Mouse (Mus musculus) layer of hippocampus, adult 18-20 months (tissue): ENCODE results near the gene Kif1c. TPM values are rescaled to one million over a fixed set of nuclear protein-coding genes. Genes with fewer than 3 reads are reported as not detected.
"Not testable (repeated sequence)": the region's sequence is repeated elsewhere in the genome, so short reads cannot be mapped to it uniquely, and the experiment has no call there.

ENCODE experiments used
- DNase-seq, 2 experiments: peaks; one replicate each; pipeline ENCODE4 v3.0.0; 2022; ENCODE audit warnings: low spot score in 2 of 2
- total RNA-seq, 2 experiments: library from RNA; stranded (reverse); gene quantifications; 2 replicates each; pipeline ENCODE4 v1.2.3; 2021

Kif1c gene
- total RNA-seq, 2 experiments from 2014 or later = 70.4 to 82.8 TPM

DNA sequence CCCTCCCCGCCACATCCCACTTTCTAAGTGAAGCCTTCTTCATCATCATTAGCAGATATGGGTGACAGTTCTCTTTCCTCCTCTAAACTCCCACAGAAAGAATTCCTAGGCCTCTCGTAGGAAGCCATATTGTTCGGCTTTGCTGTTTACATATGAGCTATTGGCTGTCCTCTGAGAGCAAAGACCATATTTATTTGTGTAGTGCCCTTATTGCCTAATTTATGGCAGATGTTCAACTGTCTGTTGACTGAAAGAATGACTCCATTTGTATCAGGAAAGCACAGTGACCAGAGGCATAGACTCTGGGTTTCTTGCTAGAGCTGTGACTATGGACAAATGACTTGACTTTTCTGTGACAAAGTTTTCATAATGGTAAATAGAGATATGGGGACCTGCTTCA, 41.3 kb downstream of the Kif1c start:
- DNase-seq = no peak

DNA sequence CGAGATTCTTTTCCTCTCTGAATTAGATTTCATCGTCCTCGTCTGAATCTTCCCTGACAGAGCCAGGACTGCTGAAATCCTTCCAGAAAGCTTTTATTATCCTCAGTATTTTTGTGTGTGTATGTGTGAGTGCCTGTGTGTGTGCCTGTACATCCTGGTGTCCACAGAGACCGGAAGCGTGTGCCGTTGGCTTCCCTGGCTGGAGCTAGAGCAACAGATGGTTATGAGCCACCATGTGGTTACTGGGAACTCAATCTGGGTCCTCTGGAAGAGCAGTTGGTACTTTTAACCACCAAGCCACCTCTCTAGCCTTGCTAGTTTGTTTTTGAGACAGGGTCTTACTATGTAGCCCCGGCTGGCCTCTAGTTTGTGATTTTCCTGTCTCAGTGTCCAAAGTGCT, 41.8 kb downstream of the Kif1c start:
- DNase-seq = peak in 1 of 2 experiments; percentile 57

DNA sequence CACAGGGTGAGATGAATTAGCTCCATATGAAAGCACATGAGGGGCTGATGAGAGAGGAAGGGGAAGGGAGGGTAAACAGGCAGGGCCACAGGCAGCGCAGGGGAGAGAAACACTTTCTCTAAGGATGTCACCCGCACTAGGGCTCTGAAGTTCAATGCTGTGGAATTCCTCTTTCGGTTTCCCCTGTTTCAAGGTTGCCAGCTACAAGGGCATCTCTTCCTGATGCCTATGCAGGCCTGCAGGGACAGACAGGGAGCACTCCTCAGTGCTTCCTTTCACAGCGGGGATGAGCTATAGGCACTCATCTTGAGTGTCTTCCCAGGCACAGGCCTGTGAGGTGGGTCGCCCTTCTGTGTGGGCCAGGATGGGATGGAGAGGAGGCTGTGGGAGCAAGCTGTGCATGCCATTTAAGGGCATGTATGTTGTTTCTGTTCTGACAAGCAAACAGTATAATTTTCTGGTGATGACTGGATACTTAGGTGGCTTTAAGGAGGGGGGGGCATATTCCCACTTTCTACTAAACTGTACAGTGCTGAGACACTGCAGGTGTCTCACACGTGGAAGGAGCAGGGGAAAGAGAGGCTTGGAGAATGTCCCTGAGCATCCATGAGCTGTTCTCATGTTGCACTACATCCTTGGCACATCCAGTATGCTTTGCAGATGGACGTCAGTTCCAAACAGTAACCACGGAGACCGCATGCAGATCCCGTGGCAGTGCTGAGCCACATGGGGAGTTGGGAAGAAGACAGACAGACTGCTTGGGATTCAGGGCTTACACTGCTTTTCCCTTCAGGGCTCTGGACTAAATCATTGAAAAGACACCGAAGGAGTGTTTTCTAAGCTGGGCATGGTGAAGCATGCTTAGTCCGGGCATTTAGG, 42.5 kb downstream of the Kif1c start:
- DNase-seq = peak; percentile 44 to 74

DNA sequence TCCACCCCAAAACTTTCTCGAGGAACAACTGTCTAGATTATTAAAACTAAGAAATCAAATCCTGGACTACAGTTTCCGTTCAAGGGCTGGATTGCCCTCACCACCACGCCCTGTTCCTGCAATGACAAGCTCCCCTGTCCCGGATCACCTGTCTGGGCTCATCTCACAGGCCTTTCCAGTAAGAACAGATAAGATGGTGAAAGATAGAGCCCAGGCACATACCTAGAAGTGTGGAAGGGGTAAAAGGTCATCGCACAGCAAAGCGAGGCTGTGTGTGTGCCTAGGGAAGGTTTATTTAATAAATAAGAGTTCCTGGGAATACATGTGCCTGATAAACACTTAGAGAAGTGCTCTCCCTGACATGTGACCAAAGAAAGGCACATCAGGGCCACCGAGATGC, 45.3 kb downstream of the Kif1c start:
- no peak for DNase-seq

DNA sequence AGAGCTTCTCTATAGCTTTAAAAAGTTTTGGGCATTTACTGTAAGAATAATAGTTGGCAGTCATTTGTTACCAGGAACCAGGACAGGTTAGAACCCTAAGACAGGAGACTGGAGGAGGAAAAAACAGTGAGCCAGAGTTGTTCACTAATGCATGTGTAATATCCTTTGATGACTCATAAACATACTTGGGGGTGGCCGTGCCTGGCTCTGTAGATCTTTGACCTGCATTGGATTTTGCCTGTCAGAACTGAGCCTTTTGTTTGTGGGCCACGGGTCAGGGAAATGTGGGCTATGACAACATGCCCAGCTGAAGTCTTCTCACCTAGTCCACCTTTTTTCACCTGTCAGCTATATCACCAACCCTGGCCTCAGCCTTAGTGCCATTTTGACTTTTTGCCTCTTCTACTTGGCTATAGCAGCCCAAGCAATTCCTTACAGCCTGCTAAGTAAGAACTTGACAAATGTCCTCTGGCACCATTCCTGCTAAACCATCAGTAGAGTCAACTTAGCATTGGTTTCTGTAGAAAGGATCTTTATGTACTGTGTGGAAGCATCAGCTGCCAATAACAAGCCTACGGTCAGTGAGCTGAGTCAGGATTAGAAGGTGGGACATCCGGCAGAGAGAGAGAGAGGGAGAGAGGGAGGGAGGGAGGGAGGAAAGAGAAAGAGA, 47.7 kb downstream of the Kif1c start:
- no peak for DNase-seq

DNA sequence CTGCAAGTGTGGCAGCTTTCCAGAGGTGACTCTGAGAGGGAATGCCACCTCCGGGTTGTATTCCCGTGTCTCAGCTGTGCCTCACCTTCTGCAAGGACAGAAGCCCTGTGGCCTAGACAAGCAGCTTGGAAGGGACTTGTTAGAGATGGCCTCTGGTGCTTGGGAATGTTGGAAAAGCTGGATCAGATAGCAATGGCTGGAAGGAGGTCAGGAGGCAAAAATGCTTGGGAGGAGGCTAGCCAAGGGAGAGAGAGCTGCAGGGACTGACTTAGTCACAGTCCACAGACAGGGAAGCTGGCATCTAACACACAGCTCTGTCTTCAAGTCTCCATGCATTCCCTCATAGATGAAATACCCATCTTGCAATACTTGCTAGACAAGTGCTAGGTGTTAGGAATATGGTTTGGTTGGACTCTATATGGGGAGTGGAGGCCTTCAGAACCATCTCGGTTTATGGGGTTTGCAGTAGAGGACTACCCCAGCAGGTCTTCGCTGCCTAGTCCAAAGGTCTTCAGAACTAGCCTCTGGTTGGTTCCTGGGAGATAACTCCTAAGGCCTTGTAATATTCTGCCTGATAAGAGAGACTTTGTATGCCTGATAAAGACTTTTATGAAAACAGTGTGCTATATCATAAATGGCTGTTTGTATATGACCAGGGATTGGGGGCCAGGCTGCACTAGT, 52.1 kb downstream of the Kif1c start:
- DNase-seq = no peak

DNA sequence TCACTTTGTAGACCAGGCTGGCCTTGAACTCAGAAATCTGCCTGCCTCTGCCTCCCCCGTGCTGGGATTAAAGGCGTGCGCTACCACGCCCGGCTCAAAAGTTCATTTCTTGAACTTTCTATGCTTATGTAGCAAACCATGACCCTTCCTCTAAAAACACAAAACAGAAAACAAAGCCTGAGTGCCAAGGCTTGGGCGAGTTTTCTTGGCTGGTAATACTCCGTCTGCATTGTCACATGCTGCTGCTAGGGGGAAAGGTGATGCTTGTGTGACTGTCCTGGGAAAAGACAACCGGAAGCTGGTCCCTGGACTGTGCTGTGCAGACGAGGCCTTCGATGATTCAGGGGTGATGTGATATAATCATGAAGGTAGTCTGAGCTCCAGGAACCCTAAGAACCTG, 52.8 kb downstream of the Kif1c start:
- DNase-seq = no peak

DNA sequence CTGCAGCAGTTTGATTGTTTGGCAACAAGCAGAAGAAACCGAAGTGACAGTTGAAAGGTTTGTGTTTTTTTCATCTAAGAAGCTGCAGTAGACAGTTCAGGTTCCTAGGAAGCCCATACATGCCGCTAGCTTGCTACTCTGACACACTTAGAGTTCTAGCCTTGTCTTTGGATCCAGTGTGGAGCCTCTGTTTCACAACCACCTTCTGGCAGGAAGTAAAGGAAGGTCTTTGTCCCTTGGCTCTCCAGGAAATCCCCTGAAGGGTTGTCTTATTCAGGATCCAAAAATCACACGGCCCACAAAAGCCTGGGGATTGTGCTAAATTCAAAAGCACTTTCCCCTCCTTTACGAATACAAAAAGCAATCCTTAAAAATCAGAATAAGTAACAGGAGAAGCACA, 54.1 kb downstream of the Kif1c start:
- no peak for DNase-seq

DNA sequence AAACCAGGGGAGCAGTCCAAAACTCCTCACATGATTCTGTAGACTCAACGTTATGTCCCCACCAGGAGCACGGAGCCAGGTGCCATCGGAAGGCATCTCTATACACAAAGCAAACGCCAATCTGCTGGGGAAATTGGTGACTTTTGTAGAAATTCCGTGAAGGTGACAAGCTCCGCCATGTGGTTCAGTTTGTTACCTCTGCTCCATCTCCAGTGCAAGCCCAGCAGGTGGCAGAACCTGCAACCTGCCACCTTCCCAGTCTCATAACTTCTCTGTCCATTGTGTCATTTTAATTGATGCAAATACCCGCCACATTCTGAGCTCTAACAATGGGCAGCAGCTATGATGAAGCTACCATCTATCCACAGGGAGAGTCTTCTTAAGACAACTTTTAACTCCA, 54.6 kb downstream of the Kif1c start:
- DNase-seq = no peak

DNA sequence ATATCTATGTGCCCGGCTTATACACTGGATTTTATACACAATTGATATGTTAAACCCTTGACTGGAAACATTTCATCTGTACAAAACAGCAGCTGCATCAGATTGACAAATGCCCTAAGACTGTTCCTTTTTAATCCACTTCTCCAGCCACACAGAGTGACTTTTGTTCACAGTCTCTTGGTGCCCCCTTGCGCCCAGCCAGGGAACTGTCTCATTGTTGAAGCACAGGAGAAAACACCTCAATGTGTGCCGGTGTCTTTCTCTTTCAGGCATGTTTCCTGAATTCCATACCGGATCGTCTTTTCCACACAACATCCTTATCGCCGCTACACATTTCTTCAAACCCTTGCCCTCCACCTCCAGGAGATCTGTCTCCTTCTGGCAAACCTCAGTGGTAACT, 55.3 kb downstream of the Kif1c start:
- DNase-seq = peak; percentile 52 to 89

DNA sequence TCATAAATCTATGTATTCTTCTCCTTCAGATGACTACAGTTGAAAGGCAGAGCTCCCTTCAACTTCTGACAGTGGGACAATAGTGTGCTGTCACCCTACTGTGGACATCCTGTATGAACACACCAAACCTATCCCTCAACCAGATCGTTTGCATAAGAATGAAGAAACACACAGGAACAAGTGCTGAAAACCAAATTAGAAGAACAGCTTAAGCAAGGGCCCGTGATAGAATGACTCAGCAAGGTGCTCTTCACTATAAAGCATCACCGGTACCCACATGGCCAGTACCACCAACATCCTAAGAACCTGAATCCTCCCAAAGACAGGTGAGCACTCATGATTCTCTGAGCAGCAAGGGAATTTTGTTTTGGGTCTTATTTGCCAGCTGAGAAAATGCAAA, 60.1 kb downstream of the Kif1c start:
- DNase-seq = not testable (repeated sequence)

DNA sequence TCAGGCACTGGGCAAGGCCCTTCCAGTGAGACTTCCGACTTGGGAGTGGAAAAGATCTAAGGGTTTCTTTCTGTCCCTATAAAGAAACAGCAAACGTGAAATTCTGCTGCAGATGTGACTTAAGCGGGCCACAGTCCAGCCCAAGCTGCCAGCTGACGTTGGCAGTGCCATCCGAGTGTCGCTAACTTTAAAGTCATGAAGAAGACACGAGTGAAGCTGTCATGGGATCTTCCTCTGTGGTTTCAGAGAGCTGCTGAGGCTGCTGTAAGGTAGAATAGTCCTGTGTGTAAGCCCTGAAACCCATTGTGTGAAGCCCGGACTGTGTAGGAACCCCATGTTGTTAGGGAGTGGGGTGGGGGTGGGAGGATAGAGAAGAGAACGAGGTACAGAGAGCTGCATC, 62.3 kb downstream of the Kif1c start:
- DNase-seq = no peak

DNA sequence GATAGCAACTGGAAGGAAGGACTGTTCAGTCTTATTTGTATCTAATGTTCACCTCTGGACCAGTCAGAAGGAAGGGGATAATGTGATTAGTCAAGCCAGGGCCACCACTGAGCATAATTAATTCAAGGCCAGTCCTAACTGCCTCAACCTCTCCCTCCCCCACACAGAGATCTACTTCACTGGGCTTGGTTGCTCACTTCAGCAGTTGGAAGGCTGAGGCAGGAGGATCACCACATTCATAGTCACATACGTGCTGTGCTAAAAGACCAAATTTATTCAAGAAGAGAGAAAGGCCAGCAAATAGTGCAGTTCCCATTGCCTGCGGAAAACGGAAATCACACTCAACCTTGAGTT, 63.2 kb downstream of the Kif1c start:
- no peak for DNase-seq

DNA sequence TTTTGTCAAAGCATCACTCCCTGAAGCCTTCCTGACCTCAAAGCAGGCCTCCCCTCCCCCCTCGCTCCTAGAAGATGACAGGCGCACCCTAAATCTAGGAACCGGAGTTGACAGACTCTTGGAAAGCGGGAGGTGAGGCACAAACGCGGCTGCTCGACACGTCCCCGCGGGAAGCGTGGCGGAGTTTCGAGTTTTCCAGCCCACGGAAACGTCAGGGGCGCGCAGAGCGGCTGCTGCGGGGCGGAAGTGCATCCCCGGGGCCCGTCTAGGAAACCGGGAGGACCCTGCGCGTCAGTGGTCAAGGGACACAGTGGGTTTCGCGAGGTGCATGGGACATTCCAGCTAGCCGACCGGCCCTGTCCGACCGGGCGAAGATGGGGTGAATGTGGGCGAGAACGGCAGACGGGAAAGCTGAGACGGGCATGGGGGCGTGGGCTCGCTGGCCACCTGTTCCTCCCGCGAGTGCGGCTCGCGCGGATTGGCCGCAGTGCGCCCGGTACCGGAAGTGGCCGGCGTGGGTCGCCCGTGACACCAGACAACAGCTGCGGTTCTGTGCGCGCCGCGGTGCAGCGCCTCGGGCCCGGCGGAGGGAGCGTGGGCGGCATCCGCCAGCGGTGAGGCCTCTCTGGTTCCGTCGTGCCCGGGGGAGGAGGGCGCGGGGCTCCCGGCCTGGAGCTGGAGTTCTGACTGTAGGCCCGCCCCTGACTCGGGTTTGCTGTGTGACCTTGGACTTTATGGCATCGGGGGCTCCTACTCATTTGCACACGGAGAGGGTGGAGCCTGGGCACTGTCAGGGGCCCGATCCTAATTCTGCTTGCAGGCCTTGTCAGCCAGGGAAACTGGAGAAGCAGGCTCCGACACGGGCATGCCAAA, 63.8 kb downstream of the Kif1c start, which contains the start of gene Zfp3:
Zfp3 (plus strand) TSS at position 274 of the 873 bp plus-strand sequence.
- peak; percentile 71 to 82 for DNase-seq

DNA sequence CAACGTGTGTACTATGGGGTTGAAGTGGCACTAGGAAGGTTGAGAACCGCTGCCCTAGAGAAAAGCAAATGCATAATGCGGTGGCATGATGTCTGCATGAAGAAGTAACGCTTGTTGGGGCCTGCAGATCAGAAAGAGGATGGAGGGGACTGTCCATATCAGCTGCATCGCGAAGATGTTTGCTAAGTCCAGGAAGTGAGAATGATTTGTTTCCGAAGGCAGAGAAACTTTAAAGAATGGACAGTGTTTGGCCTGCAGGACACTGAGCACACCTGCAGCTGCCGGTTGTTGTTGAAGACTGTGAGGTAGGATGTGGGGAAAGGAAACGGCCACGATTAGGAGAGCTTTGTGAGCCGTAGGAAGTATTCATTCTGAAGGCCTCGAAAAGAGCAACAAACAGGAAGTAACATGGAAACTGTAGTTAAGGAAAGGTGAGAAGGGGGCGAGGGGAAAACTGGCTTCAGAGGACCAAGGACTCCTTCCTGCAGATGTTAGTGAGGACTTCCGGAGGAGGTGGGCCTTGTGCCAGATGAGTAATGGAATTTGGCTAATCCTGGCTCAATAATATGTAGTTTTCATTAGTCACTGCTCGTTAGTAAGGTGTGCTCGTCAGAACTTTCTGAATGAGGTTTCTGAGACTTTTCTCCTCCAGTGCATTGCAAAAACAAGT, 65.6 kb downstream of the Kif1c start:
- no peak for DNase-seq

DNA sequence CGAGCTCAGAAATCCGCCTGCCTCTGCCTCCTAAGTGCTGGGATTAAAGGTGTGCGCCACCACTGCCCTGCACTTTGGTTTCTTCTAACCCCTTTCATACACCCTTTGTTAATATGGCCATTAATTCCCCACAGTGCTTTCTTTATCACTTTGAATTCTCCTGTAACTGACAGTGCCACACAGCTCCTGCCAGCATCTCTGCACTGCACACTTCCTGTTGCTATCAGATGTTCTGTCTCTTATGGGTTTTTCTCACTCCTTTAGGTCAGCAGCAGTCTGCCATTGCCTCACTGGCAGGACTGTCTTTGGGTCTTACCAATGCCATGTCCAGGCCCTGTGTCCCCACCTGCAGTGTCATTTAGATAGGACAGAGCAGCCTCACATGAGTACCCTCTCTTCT, 70.5 kb downstream of the Kif1c start:
- no peak for DNase-seq

DNA sequence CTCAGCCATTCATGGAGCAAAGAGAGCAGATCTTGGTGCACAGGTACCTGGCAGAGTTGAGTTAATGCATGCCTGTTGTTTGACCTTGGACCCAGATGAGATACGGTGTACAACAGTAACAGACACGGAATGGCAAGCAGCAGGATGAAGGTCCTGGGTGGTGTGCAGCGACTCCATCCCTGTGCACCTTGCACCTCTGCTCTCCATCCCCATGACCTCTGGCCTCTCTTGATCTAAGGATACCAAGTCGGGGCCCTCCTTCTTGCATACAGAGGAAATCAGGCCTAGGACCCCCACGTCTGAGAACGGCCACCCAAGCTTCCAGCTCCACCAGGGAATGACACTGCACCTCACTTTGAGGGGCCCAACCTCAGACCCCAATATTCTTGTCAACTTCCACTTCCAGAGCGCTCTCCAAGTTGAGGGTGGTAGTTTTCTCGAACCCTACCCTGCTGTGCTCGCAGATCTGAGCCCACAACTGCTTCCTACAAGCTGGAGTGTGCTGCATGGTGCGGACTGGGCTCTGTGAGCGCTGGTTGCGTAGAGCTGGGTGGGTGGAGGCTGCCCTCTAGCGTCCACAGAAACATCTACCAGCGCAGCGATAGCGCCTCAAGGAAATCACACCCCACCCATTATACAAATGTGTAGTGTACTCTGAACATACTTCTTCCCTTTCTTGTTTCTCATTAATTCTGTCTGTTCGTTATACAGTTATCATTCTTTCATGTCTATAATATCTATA, 76.7 kb downstream of the Kif1c start:
- peak; percentile 54 to 77 for DNase-seq

DNA sequence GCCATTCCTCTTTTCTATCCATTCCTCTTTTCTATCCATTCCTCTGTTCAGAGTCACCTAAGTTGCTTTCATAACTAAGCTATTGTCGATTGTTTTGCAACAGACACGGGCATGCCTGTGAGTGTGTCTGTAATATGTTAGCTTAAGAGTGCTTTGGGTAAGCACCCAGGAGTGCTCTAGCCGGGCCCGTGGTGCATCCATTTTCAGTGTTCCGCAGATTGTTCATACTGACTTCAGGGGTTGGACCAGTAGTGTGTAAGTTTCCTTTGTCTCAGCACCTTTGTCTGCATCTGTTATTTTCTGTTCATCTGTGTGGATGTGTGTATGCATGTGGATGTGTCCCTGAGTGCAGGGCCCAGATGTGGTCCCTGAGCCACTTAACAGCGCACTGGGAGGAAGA, 77.3 kb downstream of the Kif1c start:
- no peak for DNase-seq

DNA sequence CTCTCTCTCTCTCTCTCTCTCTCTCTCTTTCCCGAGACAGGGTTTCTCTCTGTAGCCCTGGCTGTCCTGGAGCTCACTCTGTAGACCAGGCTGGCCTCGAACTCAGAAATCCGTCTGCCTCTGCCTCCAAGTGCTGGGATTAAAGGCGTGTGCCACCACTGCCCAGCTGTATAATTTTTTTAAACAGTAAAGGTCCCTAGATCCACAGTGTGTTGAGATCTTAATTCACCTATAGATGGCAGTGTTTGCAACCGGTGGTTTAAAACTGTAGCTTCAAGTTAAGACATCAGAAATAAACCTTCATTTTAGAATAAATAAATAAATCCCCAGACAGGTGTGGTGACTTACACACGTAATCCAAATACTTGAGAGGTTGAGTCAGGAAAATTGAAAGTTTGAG, 77.7 kb downstream of the Kif1c start:
- peak in 1 of 2 experiments; percentile 19 for DNase-seq
